In genomic region chr6:12748787-12749530, GRCm38 (mm10) we compare ENCODE assay signal across 8 mouse cellular contexts. TPM values are rescaled to one million over a fixed set of nuclear protein-coding genes. Genes with fewer than 3 reads are reported as not detected.
A peak's percentile ranks its signal among the peaks of the same experiment; 100 is the strongest.
DNase-seq lines count a peak whose midpoint lies in the region; ATAC-seq lines count a peak whose summit lies in the region.

Thsd7a (minus strand) TSS chr6:12749410.

- H3K27me3 ChIP-seq in forebrain, embryonic 16.5 days (replicated peaks; ENCODE audit: control insufficient read depth, insufficient read depth, low read length) = no peaks in the 10 kb centered on the region
- peaks cover 39% of the 10 kb centered on the region for H3K27me3 ChIP-seq in liver, embryonic 15.5 days

- intact Hi-C loops in heart, postnatal 10 days (cut with DNase I) = loop anchor here (5.0 kb wide), 2 partner anchors 207 to 397 kb away; no protein-coding TSS in a partner anchor

- peak within 1 kb of the TSS; percentile 72 for H3K4me3 ChIP-seq in forebrain, embryonic 16.5 days (replicated peaks; ENCODE audit: low read length)
- H3K4me3 ChIP-seq in liver, embryonic 15.5 days (replicated peaks) = peak within 1 kb of the TSS; percentile 41

- H3K36me3 ChIP-seq in forebrain, embryonic 16.5 days (ENCODE audit: control insufficient read depth, insufficient read depth) = no peaks in the 10 kb centered on the region
- no peaks in the 10 kb centered on the region for H3K36me3 ChIP-seq in liver, embryonic 15.5 days (replicated peaks)

- H3K9me3 ChIP-seq in forebrain, embryonic 16.5 days (ENCODE audit: control insufficient read depth, low read length) = no peaks in the 10 kb centered on the region
- no peaks in the 10 kb centered on the region for H3K9me3 ChIP-seq in liver, embryonic 15.5 days (replicated peaks)

- H3K4me2 ChIP-seq in forebrain, embryonic 16.5 days (ENCODE audit: low read length) = peak within 1 kb of the TSS; percentile 63
- H3K4me2 ChIP-seq in liver, embryonic 15.5 days = peak within 1 kb of the TSS; percentile 60

- peak; percentile 91 for ATAC-seq in forebrain, embryonic 16.5 days
- ATAC-seq in liver, embryonic 15.5 days (ENCODE audit: insufficient read depth) = no peak

- DNase-seq in ES-CJ7 (ENCODE audit: low read depth, low spot score) = peak; percentile 44
- peak; percentile 18 for DNase-seq in cerebellum, adult 11-12 months
- DNase-seq in heart, postnatal 10 days = peak; percentile 67
- DNase-seq in layer of hippocampus, adult 11-12 months (ENCODE audit: low spot score) = peak; percentile 51
- peak; percentile 29 for DNase-seq in ovary, postnatal 10 days (ENCODE audit: low spot score)
- DNase-seq in B cell, adult 2 months = no peak

- H3K27ac ChIP-seq in forebrain, embryonic 16.5 days (ENCODE audit: low read length) = peak within 1 kb of the TSS; percentile 87
- no peak within 1 kb of the TSS for H3K27ac ChIP-seq in liver, embryonic 15.5 days (replicated peaks)

- under 1% methylated on average over 56 of the region's 56 CpGs for whole genome bisulfite sequencing in forebrain, embryonic 16.5 days
- WGBS in liver, embryonic 15.5 days (ENCODE audit: insufficient replicate concordance) = under 1% methylated on average over 56 of the region's 56 CpGs

- peak within 1 kb of the TSS; percentile 83 for H3K9ac ChIP-seq in forebrain, embryonic 16.5 days (replicated peaks; ENCODE audit: low read depth, low read length)
- no peak within 1 kb of the TSS for H3K9ac ChIP-seq in liver, embryonic 15.5 days

- peaks cover 12% of the 10 kb centered on the region for H3K4me1 ChIP-seq in forebrain, embryonic 16.5 days (replicated peaks; ENCODE audit: control insufficient read depth, insufficient read depth, low read length)
- no peaks in the 10 kb centered on the region for H3K4me1 ChIP-seq in liver, embryonic 15.5 days (replicated peaks)

RNA-seq across cellular contexts. Expression of gene Thsd7a, which starts in this region (rescaled TPM):
- 11.2 and 12.8 TPM in 2 replicates for polyA plus RNA-seq in forebrain, embryonic 16.5 days (2015; fragmentation: Nextera tagmentation; extraction: Ambion mirVana)
- total RNA-seq in heart, postnatal 10 days (2021) = 10 to 100 TPM; 12.8 to 13.6 TPM
- polyA plus RNA-seq in liver, embryonic 15.5 days (2015; fragmentation: Nextera tagmentation; extraction: Ambion mirVana) = 0.20 and 0.21 TPM in 2 replicates

Comparison
In these comparisons a context has a peak if more than half of its experiments do, and no peak if none do; other contexts are left out.
1. RNA of gene Thsd7a (polyA plus RNA-seq): 11.2 to 12.8 TPM in forebrain, embryonic 16.5 days; 0.20 to 0.21 TPM in liver, embryonic 15.5 days; every median in the first group is over 10 times any median in the second.
2. DNase-seq: peak in ES-CJ7 (single experiment), cerebellum, adult 11-12 months (single experiment), heart, postnatal 10 days (2 of 2), layer of hippocampus, adult 11-12 months (single experiment) and ovary, postnatal 10 days (single experiment); none in B cell, adult 2 months (0 of 2).